Mouse (Mus musculus) left cerebral cortex, adult 9 months (tissue): ENCODE data around the gene Ifi35.
"Not testable (repeated sequence)": the region's sequence is repeated elsewhere in the genome, so short reads cannot be mapped to it uniquely, and the experiment has no call there.

Source experiments
- DNase-seq, 2 experiments: peaks; one replicate each; pipeline ENCODE4 v3.0.0; 2022; ENCODE audit warnings: low spot score in 2 of 2

The Ifi35 gene

DNA sequence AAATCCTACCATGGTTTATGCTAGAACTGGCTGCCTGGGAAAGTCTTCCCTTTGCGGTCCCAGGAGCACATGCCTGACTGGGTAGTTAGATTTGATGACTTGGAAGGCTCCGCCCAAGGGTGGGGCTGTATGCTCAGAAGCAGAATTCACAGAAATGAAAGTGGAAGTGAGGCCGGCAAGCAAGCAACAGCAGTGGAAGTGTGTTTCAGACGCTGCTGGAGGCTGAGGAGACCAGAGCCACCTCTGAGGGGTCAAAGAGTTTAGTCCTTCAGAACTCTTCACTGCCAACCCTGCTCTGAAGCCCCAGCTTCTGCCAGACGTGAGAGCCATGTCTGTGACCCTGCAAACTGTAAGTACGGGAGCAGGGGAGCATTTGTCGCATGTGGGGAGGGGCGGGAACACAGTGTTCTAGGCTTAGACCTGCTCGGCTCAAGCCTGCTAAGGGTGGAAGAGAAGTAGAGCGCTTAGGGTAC, at the start of gene Ifi35:
Gene Ifi35 (plus strand): TSS at position 134 of the 473 bp plus-strand sequence.
- DNase-seq, result no peak

DNA sequence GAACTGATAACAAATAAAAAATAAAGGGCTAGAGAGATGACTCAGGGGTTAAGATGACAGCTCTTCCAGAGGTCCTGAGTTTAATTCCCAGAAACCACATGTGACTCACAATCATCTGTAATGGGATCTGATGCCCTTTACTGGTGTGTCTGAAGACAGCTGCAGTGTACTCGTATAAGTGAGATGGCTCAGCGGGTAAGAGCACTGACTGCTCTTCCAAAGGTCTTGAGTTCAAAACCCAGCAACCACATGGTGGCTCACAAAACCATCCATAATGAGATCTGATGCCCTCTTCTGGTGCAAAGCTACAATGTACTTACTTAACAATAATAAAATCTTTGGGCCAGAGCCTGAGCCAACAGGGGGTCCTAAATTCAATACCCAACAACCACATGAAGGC, 32.9 kb upstream of the Ifi35 start:
- no peak for DNase-seq

DNA sequence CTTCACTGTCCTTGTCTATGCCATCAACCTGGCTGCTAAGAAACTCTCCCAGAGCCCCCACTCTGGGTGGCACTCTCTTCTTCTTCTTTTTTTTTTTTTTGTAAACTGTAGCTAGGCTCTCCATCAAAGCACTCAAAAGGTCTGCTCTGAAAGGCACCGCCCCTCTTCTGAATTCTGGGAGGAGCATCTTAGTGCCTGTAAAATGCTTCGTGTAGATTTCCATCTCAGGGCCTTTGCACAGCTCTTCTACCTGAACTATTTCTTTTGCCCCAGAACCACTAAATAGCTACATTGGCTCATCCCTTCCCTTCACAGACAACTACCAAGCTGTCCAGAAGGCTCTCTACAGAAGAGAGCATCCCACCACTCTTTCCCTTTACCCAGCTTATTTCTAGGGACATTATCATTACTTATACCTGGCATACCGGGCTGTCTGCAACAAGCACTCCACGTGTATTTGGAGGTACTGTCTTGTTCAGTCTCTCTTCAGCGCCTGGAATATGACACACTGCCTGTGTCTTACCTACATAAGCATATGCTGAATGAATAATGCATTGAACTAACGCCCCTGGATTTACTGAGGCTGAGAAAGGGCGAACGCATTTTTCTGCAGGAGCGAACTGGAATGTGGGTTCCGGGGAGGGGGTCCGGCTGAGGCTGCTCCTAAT, 31.6 kb upstream of the Ifi35 start:
- no peak for DNase-seq

DNA sequence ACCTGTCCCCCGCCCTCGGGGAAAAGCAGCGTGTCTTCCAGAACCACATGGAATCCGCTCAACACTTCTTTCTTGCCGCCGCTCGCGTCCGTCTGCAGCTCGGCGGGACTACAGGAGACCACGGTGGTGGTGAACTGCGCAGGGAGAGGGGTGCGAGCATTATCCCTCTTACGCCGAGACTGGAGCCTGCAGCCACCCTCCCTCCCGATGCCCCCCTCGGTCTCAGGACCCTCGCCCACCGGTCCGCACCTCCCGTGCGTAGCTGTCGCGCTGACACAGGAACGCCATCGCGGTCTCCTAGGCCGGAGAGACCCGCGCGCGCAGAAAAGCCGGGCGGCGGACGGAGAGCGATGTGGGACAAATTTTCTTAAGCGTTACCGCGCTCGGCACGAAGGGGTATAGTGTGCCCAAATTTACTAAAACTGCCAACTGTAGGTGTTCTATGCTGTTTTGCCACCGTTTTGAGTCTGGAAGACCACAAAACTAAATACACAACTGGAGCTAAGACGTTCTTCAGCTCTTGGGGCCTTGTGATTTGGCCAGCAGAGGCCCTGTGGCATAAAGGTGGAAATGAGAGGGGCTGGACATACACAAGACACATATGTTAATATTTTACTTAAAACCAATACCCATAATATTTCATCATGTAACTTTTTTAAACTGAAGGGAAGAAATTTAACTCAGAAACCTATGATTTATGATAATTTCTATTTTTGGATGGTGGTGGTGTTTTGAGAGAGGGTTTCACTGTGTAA, 30.9 kb upstream of the Ifi35 start, which contains the start of gene Aarsd1:
Gene Aarsd1 (minus strand): TSS at position 515 of the 755 bp plus-strand sequence.
- peak; percentile 54 to 88 for DNase-seq

DNA sequence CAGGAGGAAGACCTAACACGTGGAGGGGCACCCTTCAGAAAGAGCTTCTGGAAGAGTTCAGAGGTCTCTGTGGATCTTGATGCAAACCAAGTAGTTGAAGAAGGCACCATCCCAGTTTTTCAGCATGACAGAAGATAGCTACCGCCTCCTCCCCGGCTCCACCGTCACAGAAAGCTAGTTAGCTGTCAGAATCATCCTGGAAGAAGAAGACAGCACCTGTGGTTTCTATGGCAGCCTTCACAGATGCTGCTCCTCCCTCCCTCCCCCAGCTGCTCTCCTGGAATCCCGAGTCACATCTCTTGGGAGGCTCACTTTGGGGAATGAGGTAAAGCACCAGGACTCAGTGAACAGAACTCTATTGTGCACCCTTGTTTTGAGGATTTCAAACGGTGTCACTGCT, 29.2 kb upstream of the Ifi35 start:
- peak; percentile 47 to 69 for DNase-seq

DNA sequence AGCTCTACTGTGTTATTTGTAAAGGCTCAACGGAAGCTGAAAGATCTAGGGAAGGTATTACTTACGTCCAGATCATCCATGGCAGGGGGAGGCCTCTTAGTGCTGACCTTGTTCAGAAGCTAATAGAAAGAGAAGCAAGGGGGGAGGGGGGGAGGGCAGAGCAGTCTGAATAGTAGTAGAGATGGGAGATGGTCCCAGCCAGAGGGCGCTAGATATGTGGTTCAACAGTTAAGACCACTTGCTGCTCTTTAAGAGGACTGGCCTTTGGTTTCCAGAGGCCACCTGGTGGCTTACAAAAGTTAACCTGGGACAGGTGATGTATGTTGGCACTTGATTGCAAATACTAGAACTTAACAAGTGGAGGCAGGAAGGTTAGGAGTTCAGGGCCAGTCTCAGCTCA, 28.6 kb upstream of the Ifi35 start:
- no peak for DNase-seq

DNA sequence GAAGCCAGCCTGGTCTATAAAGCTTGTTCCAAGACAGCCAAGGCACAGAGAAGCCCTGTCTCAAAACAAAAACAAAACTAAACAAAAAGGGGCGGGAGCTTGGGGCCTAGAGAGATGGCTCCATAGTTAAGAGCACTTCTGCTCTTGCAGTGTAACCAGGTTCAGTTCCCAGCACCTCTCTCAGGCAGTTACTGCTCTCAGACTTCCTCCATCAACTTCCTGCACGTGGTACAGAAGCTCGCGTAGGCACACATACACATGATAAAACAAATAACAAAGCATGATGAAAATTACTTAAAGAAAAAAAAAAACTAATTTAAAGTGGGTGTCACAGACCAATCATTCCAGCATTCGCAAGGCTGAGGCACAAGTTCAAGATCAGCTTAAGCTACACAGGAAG, 28.1 kb upstream of the Ifi35 start:
- no peak for DNase-seq

DNA sequence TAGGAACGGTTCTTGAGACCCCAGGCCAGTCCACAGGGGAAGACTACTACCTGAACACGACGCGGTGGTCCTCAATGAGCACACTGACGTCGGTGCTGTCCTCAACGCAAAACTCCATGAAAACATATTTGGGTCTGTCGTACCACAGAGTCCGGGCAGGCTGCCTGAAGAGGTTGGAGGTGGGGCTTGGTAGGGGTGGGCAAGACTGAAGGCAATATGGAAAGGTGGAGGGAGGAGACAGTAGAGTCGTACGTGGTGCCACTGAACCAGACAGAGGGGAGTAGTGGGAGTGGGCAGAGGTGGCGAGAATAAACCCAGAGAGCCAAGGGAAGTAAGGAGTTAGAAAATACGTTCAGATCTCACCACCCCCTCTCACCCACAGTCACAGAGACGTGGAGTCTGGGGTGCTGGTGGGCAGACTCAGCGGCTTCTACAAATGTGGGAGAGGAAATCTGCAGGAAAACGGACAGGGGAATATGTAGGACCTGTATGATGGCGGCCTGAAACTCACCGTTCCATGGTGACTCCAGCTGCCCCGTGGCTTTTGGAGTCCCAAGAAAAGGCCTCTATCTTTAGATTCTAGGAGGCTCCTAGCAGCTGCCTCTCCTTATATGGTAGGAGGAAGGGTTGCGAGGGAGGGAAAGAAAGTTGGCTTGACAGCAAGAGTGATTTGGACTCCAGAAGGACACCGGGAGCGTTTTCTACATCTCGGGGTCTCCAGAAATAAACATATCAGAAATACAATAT, 23.9 kb upstream of the Ifi35 start, which contains the start of gene Gm27029:
Gene Gm27029 (minus strand): TSS at position 692 of the 747 bp plus-strand sequence.
- no peak for DNase-seq

DNA sequence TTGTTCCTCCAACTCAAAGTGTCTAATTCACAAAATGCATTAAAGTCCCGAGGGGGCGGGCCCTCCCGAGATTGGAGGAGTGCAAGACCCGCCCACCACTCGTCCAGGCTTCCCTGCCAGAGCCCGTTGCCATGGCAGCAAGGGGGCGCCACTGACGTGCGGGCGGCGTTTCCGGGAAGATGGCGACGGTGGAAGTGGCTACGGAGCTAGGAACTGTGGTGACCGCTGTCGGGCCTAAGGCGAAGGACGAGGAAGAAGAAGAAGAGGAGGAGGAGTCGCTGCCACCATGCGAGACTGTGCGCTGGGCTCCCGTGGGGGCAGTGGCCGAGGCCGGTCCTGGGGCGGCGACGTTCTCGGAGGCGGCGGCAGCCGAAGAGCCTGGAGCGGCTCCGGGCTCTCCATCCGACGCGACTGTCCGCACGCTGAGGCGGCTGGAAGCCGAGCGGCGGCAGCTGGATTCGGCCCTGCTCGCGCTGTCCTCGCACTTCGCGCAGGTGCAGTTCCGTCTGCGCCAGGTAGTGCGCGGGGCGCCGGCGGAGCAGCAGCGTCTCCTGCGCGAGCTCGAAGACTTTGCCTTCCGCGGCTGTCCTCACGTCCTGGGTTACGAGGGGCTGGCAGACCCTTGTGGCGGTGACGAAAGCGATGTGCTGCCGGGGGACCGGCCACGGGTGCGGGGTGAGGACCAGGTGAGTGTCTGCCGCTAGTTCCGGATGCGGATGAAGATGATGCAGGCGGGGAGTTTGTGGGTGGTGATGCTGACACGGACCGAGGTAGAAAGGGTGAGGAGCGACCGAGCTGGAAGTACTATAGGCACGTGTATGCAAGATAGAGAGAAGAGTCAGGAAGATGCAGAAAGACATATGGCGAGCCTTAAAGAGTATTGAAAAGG, 23.0 kb upstream of the Ifi35 start, which contains the start of the genes Rundc1 and Ptges3l:
Gene Rundc1 (plus strand): TSS at position 161 of the 889 bp plus-strand sequence.
Gene Ptges3l (minus strand): TSS at position 409 of the 889 bp plus-strand sequence.
- DNase-seq, result peak; percentile 87 to 98

DNA sequence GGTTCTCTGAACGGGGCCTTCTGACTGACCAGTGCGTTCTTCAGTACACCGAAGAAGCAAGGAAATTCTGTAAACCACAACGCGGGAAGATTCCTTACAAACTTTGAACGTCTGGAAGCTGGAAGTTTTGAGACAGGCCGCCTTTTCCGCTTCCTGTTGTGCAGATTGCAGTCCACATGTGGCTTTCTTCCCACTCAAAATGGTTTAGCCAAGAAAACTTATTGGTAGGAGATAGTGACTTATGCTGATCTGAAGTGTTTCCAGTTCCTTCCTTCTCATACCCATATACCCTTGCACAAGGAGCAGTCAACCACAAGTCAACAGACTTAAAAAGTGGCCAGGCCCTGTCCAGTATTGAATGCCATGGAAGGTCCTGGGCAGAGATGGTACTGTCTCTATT, 22.0 kb upstream of the Ifi35 start:
- no peak for DNase-seq

DNA sequence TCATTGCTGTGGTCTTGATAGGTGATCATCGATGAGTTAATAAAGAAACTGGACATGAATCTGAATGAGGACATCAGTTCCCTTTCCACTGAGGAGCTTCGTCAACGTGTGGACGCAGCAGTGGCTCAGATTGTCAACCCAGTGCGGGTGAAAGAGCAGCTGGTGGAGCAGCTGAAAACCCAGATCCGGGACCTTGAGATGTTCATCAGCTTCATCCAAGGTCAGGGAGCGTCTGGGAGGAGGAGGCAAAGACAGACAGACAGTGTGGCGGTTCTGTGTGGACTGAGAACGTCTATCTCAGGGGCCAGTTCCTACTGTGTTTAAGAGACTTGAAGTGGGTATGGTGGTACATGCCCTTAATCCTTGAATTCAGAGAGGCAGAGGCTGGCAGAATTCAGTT, 16.9 kb upstream of the Ifi35 start:
- no peak for DNase-seq

DNA sequence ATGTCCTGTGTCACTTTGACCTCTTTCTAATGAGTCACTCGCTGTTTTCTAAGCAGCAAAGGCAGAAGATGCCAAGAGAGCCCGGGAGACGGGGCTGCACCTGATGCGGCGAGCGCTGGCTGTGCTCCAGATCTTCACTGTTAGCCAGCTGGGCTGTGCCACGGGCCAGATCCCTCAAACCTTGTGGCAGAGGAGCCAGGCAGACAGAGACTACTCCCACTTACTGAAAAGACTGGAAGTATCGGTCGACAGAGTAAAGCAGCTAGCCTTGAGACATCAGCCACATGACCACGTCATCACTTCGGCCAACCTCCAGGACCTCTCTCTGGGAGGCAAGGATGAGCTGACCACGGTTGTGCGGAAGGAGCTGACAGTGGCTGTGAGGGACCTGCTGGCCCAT, 14.8 kb upstream of the Ifi35 start:
- DNase-seq, result no peak

DNA sequence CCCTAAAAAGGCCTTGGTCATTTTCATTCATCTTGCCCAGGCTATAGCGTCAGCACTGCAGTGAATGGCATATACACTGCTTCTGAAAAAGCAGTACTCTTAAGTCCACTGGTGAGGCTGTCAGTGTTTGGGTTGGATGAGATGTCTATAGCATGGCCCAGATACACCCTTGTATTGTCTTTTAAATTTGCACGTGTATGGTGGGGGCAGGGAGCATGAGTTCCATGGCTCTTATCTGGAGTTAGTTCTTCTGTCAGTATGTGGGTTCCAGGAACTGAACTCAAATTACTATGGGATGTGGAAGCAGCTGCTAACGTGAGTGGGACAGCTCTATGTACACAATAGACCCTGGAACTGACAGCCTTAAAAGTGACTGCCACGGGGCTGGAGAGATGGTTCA, 12.4 kb upstream of the Ifi35 start:
- DNase-seq, result no peak

DNA sequence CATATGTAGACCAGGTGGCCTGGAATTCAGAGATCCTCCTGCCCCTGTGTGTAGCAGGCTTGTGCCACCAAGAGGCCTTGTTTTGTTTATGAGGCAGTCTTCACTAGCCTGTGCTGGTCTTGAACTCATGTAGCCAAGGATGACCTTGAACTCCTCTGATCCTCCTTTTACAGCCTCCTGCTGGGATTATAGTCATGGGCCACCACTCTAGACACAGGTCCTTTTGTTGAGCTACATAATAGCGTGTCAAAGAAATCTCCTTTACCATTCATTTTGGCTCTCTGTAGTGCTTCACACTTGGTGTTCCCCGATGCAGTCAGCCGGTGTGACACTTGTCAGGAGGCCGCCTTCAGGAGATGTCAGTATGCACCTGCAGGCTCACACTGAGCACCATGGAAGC, 11.3 kb upstream of the Ifi35 start:
- no peak for DNase-seq

DNA sequence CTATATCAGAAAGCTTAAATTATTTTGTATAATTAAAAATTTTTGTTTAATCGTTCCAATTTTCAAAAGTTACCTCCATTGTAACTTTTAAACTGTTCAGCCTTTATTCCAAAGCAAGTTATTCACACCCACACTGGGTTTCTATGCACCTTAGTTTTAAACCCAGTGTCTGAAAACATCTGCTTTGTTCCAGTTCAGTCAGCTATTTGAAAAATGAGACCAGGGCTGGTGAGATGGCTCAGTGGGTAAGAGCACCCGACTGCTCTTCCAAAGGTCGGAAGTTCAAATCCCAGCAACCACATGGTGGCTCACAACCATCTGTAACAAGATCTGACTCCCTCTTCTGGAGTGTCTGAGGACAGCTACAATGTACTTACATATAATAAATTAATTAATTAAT, 10.2 kb upstream of the Ifi35 start:
- not testable (repeated sequence) for DNase-seq

DNA sequence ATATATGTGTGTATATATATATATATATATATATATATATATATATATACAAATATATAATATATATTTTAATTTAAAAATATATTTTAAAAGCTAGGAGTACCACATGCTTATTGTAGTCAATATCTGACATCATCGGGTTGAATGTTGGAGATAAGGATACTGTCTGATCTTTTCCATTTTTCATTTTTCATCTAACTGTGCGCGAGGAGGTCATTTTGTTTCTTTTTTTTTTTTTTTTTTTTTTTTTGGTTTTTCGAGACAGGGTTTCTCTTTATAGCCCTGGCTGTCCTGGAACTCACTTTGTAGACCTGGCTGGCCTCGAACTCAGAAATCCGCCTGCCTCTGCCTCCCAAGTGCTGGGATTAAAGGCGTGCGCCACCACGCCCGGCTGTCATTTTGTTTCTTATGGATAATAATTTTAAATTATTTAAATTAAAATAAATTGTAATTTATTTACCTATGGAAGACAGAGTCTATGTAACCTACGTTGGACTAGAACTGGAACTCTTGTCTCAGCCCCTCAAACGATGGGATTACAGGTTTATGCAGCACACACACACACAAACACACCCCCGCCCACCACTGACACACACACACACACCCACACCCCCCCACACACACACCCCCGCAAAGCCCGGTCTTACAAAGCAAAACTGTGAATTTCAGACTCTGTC, 6.6 kb upstream of the Ifi35 start:
- not testable (repeated sequence) for DNase-seq

DNA sequence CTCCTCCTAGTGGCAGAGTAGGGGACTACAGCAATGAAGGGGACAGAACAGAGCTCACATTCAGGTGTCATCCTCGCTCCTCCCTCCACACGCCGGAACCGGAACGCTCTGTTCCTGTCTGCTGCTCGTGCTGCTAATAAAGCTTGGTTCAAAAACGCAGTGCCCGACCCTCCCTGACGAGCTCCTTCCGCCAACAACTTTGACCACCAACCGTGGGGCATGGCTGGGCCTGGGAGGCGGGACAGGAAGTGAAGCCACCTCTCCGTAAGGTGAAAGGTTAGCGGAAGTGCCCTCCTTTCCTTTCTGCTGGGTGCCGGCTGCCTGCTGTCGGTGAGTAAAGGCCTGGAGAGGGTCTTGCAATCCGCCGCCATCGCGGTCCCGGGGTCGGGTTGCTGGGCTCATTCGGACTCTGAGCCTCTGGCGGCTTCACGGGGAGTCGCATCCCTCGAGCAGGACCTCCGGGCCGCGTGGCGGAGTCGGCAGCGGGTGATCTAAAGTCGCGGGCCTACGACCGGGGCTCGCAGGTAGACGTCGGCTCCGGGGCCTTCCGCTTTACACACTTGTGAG, 6.0 kb upstream of the Ifi35 start, which contains the start of gene Rpl27:
Gene Rpl27 (plus strand): TSS at position 172 of the 567 bp plus-strand sequence.
- peak; percentile 96 to 98 for DNase-seq

DNA sequence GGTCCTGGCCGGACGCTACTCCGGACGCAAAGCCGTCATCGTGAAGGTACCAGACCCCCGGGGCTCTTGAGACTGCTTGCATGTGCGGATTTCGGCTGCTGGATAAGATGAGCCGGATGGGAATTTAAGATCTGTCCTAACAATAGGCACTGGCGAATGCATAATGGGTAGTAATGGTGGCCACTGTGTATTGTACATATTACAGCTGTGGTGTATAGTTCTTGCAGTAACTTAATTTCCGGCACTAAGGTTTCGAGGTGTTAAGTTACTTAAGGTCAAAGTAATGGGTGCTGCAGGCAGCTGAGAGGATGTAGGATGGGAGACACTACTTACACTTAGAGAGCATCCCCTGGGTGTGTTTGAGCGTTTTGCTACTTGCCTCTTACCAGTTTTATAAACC, 5.4 kb upstream of the Ifi35 start:
- DNase-seq, result no peak

DNA sequence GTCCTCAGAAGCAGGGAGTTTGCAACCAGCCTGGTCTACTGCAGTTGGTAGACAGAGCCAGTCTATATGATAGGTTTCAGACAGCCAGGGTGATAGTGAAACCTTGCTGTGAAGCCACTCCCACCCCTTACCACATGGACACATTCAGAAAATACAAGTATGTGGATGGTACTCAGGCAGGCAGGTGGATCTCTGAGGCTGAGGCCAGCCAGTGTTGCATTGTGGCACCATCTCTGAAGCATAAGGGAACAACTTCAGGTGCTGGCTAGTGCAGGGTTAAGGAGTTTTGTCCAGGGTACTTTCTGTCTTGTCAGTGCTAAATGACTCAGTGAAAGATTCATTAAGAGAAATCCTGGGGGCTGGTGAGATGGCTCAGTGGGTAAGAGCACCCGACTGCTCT, 1.9 kb upstream of the Ifi35 start:
- DNase-seq, result no peak

DNA sequence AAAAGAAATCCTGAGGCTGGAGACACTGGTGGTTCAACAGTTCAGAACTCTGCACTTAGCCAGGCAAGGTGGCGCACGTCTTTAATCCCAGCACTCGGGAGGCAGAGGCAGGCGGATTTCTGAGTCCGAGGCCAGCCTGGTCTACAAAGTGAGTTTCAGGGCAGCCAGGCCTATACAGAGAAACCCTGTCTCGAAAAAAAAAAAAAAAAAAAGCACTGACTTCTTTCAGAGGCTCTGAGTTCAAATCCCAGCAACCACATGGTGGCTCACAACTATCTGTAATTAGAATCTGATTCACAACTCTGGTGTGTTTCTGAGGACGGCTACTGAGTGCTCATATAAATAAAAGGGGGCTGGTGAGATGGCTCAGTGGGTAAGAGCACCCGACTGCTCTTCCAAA, 1.3 kb upstream of the Ifi35 start:
- DNase-seq, result not testable (repeated sequence)
